11 mouse cellular contexts compared by ENCODE assay signal in genomic region chr3:121185197-121185596, GRCm38 (mm10).
"Had no signal": no experiment of that assay in that cellular context is flagged by ENCODE, and none has a peak within 500 bp of the region (broad histone marks: within the 10 kb centered on the region; RNA-seq: fewer than 3 reads in every experiment).

No protein-coding gene starts in this region.

- ATAC-seq: intestine, embryonic 16.5 days; midbrain, embryonic 15.5 days had no signal

- H3K9me3 ChIP-seq: midbrain, embryonic 15.5 days; neural tube, embryonic 12.5 days had no signal

- H3K4me1 ChIP-seq: limb, embryonic 12.5 days; midbrain, embryonic 15.5 days; neural tube, embryonic 12.5 days had no signal

- H3K27ac ChIP-seq: kidney, postnatal 0 days; layer of hippocampus, adult 2 months; limb, embryonic 12.5 days; midbrain, embryonic 15.5 days; neural tube, embryonic 12.5 days had no signal

- H3K36me3 ChIP-seq: limb, embryonic 12.5 days; midbrain, embryonic 15.5 days; neural tube, embryonic 12.5 days had no signal

- H3K9ac ChIP-seq: limb, embryonic 12.5 days; midbrain, embryonic 15.5 days; neural tube, embryonic 12.5 days had no signal

- DNase-seq: kidney, adult 2 months; kidney, postnatal 4 days; retina, postnatal 1 day; right cerebral cortex, postnatal 25 days; thymus, postnatal 36 days had no signal

- H3K4me3 ChIP-seq: layer of hippocampus, adult 2 months; limb, embryonic 12.5 days; midbrain, embryonic 15.5 days; neural tube, embryonic 12.5 days had no signal

- H3K27me3 ChIP-seq: limb, embryonic 12.5 days; midbrain, embryonic 15.5 days; neural tube, embryonic 12.5 days had no signal
